Mouse (Mus musculus): ENCODE data around the gene Nfyc. TPM values are rescaled to one million over a fixed set of nuclear protein-coding genes. Genes with fewer than 3 reads are reported as not detected.

The Nfyc gene
- polyA plus RNA-seq, 1 experiment from 2014 or later = 74.4 TPM

GRCm38 (mm10) chr4:120844423-120845082 is 13.2 kb upstream of the Nfyc start:
- no peak for ATAC-seq
- Histone ChIP-seq H3K9me3 (replicated peaks; ENCODE audit: control insufficient read depth, low read length, poor library complexity, severe bottlenecking) (no peaks in the 10 kb centered on the region), H3K27ac (ENCODE audit: low read length) (no peak overlapping the region), H3K4me1 (ENCODE audit: control insufficient read depth, insufficient read depth, low read length) (no peaks in the 10 kb centered on the region), H3K36me3 (ENCODE audit: control insufficient read depth, insufficient read depth, low read length) (no peaks in the 10 kb centered on the region), H3K4me2 (ENCODE audit: low read length) (no peak overlapping the region), H3K4me3 (ENCODE audit: low read depth, low read length) (no peak overlapping the region), H3K9ac (ENCODE audit: low read depth, low read length) (no peak overlapping the region), H3K27me3 (ENCODE audit: control insufficient read depth, insufficient read depth, low read depth, low read length) (no peaks in the 10 kb centered on the region)
- 61% methylated on average over 7 of the region's 7 CpGs for whole genome bisulfite sequencing

- Histone ChIP-seq H3K4me2 (ENCODE audit: low read length) (no peak overlapping the region), H3K9me3 (replicated peaks; ENCODE audit: control insufficient read depth, low read length, poor library complexity, severe bottlenecking) (no peaks in the 10 kb centered on the region), H3K4me1 (ENCODE audit: control insufficient read depth, insufficient read depth, low read length) (no peaks in the 10 kb centered on the region), H3K4me3 (ENCODE audit: low read depth, low read length) (no peak overlapping the region), H3K36me3 (ENCODE audit: control insufficient read depth, insufficient read depth, low read length) (no peaks in the 10 kb centered on the region), H3K27ac (ENCODE audit: low read length) (no peak overlapping the region), H3K9ac (ENCODE audit: low read depth, low read length) (no peak overlapping the region), H3K27me3 (ENCODE audit: control insufficient read depth, insufficient read depth, low read depth, low read length) (no peaks in the 10 kb centered on the region)
- ATAC-seq = no peak
- WGBS = 87% methylated on average over 3 of the region's 3 CpGs
Observed at GRCm38 (mm10) chr4:120841342-120841741, 10.0 kb upstream of the Nfyc start.

- no peaks in the 10 kb centered on the region for H3K36me3 ChIP-seq (ENCODE audit: control insufficient read depth, insufficient read depth, low read length)
- H3K4me3 ChIP-seq (ENCODE audit: low read depth, low read length) = no peak overlapping the region
- 75% methylated on average over 5 of the region's 5 CpGs for whole genome bisulfite sequencing
- H3K4me2 ChIP-seq (ENCODE audit: low read length) = no peak overlapping the region
- no peak for ATAC-seq
- no peak overlapping the region for H3K27ac ChIP-seq (ENCODE audit: low read length)
- no peaks in the 10 kb centered on the region for H3K4me1 ChIP-seq (ENCODE audit: control insufficient read depth, insufficient read depth, low read length)
- H3K9ac ChIP-seq (ENCODE audit: low read depth, low read length) = no peak overlapping the region
- no peaks in the 10 kb centered on the region for H3K27me3 ChIP-seq (ENCODE audit: control insufficient read depth, insufficient read depth, low read depth, low read length)
- H3K9me3 ChIP-seq (replicated peaks; ENCODE audit: control insufficient read depth, low read length, poor library complexity, severe bottlenecking) = no peaks in the 10 kb centered on the region
Observed at GRCm38 (mm10) chr4:120830767-120831166, 605 bp downstream of the Nfyc start.

GRCm38 (mm10) chr4:120826418-120826817 is 5.0 kb downstream of the Nfyc start:
- peak overlapping the region; percentile 99 for H3K27ac ChIP-seq (ENCODE audit: low read length)
- no peaks in the 10 kb centered on the region for H3K27me3 ChIP-seq (ENCODE audit: control insufficient read depth, insufficient read depth, low read depth, low read length)
- peak overlapping the region; percentile 59 for H3K4me2 ChIP-seq (ENCODE audit: low read length)

GRCm38 (mm10) chr4:120825577-120826326 is 5.6 kb downstream of the Nfyc start:
- under 1% methylated on average over 43 of the region's 55 CpGs for WGBS
- peak; percentile 97 for ATAC-seq
- H3K4me1 ChIP-seq (ENCODE audit: control insufficient read depth, insufficient read depth, low read length) = peaks cover 15% of the 10 kb centered on the region
- H3K27me3 ChIP-seq (ENCODE audit: control insufficient read depth, insufficient read depth, low read depth, low read length) = no peaks in the 10 kb centered on the region
- H3K9me3 ChIP-seq (replicated peaks; ENCODE audit: control insufficient read depth, low read length, poor library complexity, severe bottlenecking) = no peaks in the 10 kb centered on the region
- peak overlapping the region; percentile 99 for H3K27ac ChIP-seq (ENCODE audit: low read length)
- no peaks in the 10 kb centered on the region for H3K36me3 ChIP-seq (ENCODE audit: control insufficient read depth, insufficient read depth, low read length)
- H3K9ac ChIP-seq (ENCODE audit: low read depth, low read length) = peak overlapping the region; percentile 96
- H3K4me3 ChIP-seq (ENCODE audit: low read depth, low read length) = peak overlapping the region; percentile 64
- peak overlapping the region; percentile 89 for H3K4me2 ChIP-seq (ENCODE audit: low read length)

More at GRCm38 (mm10) chr4:120826418-120826817, 5.0 kb downstream of the Nfyc start:
- WGBS = 94% methylated on average over 6 of the region's 6 CpGs
- H3K9me3 ChIP-seq (replicated peaks; ENCODE audit: control insufficient read depth, low read length, poor library complexity, severe bottlenecking) = no peaks in the 10 kb centered on the region
- no peaks in the 10 kb centered on the region for H3K36me3 ChIP-seq (ENCODE audit: control insufficient read depth, insufficient read depth, low read length)
- H3K4me3 ChIP-seq (ENCODE audit: low read depth, low read length) = no peak overlapping the region
- peaks cover 15% of the 10 kb centered on the region for H3K4me1 ChIP-seq (ENCODE audit: control insufficient read depth, insufficient read depth, low read length)
- no peak overlapping the region for H3K9ac ChIP-seq (ENCODE audit: low read depth, low read length)
- ATAC-seq = no peak

- H3K4me3 ChIP-seq (ENCODE audit: low read depth, low read length) = peak overlapping the region; percentile 64
- peak overlapping the region; percentile 96 for H3K9ac ChIP-seq (ENCODE audit: low read depth, low read length)
- peaks cover 15% of the 10 kb centered on the region for H3K4me1 ChIP-seq (ENCODE audit: control insufficient read depth, insufficient read depth, low read length)
- no peaks in the 10 kb centered on the region for H3K36me3 ChIP-seq (ENCODE audit: control insufficient read depth, insufficient read depth, low read length)
- H3K27me3 ChIP-seq (ENCODE audit: control insufficient read depth, insufficient read depth, low read depth, low read length) = no peaks in the 10 kb centered on the region
- H3K27ac ChIP-seq (ENCODE audit: low read length) = peak overlapping the region; percentile 99
- no peaks in the 10 kb centered on the region for H3K9me3 ChIP-seq (replicated peaks; ENCODE audit: control insufficient read depth, low read length, poor library complexity, severe bottlenecking)
- peak; percentile 96 for ATAC-seq
- WGBS = under 1% methylated on average over 31 of the region's 53 CpGs
- H3K4me2 ChIP-seq (ENCODE audit: low read length) = peak overlapping the region; percentile 89
Observed at GRCm38 (mm10) chr4:120825100-120825553, 6.2 kb downstream of the Nfyc start.

GRCm38 (mm10) chr4:120822191-120822911 is 9.0 kb downstream of the Nfyc start:
- Histone ChIP-seq H3K4me1 (ENCODE audit: control insufficient read depth, insufficient read depth, low read length) (peaks cover 17% of the 10 kb centered on the region), H3K4me3 (ENCODE audit: low read depth, low read length) (no peak overlapping the region), H3K27ac (ENCODE audit: low read length) (no peak overlapping the region), H3K9me3 (replicated peaks; ENCODE audit: control insufficient read depth, low read length, poor library complexity, severe bottlenecking) (no peaks in the 10 kb centered on the region), H3K36me3 (ENCODE audit: control insufficient read depth, insufficient read depth, low read length) (no peaks in the 10 kb centered on the region), H3K4me2 (ENCODE audit: low read length) (no peak overlapping the region), H3K27me3 (ENCODE audit: control insufficient read depth, insufficient read depth, low read depth, low read length) (no peaks in the 10 kb centered on the region), H3K9ac (ENCODE audit: low read depth, low read length) (no peak overlapping the region)
- no peak for ATAC-seq
- WGBS = 99% methylated on average over 2 of the region's 2 CpGs

- ATAC-seq = no peak
- WGBS = 98% methylated on average over 2 of the region's 2 CpGs
Observed at GRCm38 (mm10) chr4:120819871-120820270, 11.5 kb downstream of the Nfyc start.

More at GRCm38 (mm10) chr4:120819871-120820270, 11.5 kb downstream of the Nfyc start:
- Histone ChIP-seq H3K36me3 (ENCODE audit: control insufficient read depth, insufficient read depth, low read length) (no peaks in the 10 kb centered on the region), H3K9me3 (replicated peaks; ENCODE audit: control insufficient read depth, low read length, poor library complexity, severe bottlenecking) (no peaks in the 10 kb centered on the region), H3K27me3 (ENCODE audit: control insufficient read depth, insufficient read depth, low read depth, low read length) (no peaks in the 10 kb centered on the region), H3K9ac (ENCODE audit: low read depth, low read length) (no peak overlapping the region), H3K4me1 (ENCODE audit: control insufficient read depth, insufficient read depth, low read length) (peaks cover 28% of the 10 kb centered on the region), H3K27ac (ENCODE audit: low read length) (no peak overlapping the region), H3K4me3 (ENCODE audit: low read depth, low read length) (no peak overlapping the region), H3K4me2 (ENCODE audit: low read length) (no peak overlapping the region)

All from midbrain, embryonic 16.5 days (tissue).